Mouse (Mus musculus): ENCODE data around the gene Wdr86. TPM values are rescaled to one million over a fixed set of nuclear protein-coding genes. Genes with fewer than 3 reads are reported as not detected.

Wdr86 gene
- total RNA-seq (2012; rRNA removed): 2.5 and 9.5 TPM in 2 replicates

DNA sequence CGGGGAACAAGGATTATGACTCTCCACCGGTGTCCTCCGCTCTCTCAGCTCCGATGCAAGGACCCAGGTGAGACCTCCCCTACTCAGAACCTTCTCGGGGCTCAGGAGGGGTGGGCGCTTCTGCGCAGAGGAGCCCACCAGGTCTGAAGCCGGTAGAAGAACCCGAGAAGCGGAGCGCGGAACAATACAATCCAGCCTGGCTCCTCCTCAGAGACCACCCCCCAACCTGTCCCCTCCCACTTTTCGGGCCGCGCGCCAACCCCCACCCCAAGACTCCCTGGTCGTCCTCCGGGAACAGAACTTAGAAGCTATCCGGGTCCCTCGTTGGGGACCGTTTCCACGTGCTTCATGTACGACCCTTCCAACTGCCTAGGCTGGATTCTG is at the start of gene Wdr86:
Gene Wdr86 (minus strand): TSS at position 240 of the 384 bp plus-strand sequence.
- Histone ChIP-seq H3K36me3 (ENCODE audit: control insufficient read depth, insufficient read depth, low read length, poor library complexity, severe bottlenecking) (no peaks in the 10 kb centered on the region), H3K27ac (ENCODE audit: insufficient read depth, low read depth, low read length, poor library complexity, severe bottlenecking) (no peak within 1 kb of the TSS), H3K4me3 (ENCODE audit: insufficient read depth in 1 of 2, low read depth in 1 of 2, low read length in 2 of 2, poor library complexity in 1 of 2, severe bottlenecking in 1 of 2) (peak within 1 kb of the TSS; percentile 73 to 76), H3K9me3 (ENCODE audit: control insufficient read depth, insufficient read depth, low read depth, low read length) (no peaks in the 10 kb centered on the region), H3K9ac (ENCODE audit: insufficient read depth, low read depth, low read length, poor library complexity, severe bottlenecking) (peak within 1 kb of the TSS; percentile 58), H3K4me1 (ENCODE audit: control insufficient read depth in 2 of 2, insufficient read depth in 2 of 2, low read length in 2 of 2, poor library complexity in 1 of 2) (peaks cover 7 to 26% of the 10 kb centered on the region in 2 experiments)
- no peak for DNase-seq (ENCODE audit: low read depth, low spot score)
- in situ Hi-C loops (cut with MboI; ENCODE audit: low sequenced_read_pairs in 2 of 2, unreplicated experiment in 2 of 2): no loop called here
- TF ChIP-seq MAFK (IDR thresholded peaks at IDR 0.05; ENCODE audit: insufficient read depth, low read depth, low read length) (no peak), HCFC1 (IDR thresholded peaks at IDR 0.05; ENCODE audit: borderline replicate concordance, insufficient read depth, low read length) (no peak), ZC3H11A (IDR thresholded peaks at IDR 0.05; ENCODE audit: borderline replicate concordance, low read depth, low read length) (no peak), CHD2 (IDR thresholded peaks at IDR 0.05; ENCODE audit: low read depth, low read length) (no peak), ZNF384 (IDR thresholded peaks at IDR 0.05; ENCODE audit: low read depth, low read length) (no peak)

DNA sequence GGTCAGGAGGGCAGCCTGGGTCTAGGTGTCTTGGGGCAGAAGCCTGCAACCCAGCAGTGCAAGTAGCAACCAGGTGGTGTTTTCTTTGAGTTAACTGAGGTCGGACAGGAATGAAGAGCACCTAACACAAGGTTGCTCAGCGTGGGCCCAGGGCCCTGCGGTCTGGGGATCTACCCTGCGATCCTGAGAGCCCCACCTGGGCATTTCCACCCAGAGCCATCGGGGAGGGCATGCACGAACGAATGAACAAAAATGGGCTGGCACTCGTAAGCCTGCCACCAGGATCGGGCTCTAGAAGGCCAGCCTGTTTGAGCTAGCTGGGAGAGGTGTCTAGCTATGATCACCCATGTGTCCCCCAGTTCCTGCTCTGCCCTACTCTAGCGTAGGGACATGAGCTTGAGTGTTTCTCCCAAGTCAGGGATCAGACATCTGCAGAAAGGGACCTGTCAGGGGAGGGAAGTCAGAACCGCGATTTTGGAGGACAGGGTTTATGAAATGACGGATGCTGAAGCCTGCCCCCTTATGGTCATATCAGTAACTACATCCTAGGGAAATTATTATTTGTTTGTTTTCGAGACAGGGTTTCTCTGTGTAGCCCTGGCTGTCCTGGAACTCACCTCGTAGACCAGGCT is 49.5 kb upstream of the Wdr86 start:
- TF ChIP-seq ZNF384 (IDR thresholded peaks at IDR 0.05; ENCODE audit: low read depth, low read length) (no peak), ZC3H11A (IDR thresholded peaks at IDR 0.05; ENCODE audit: borderline replicate concordance, low read depth, low read length) (no peak), MAFK (IDR thresholded peaks at IDR 0.05; ENCODE audit: insufficient read depth, low read depth, low read length) (no peak), HCFC1 (IDR thresholded peaks at IDR 0.05; ENCODE audit: borderline replicate concordance, insufficient read depth, low read length) (no peak), CHD2 (IDR thresholded peaks at IDR 0.05; ENCODE audit: low read depth, low read length) (no peak)
- peaks cover 2 to 6% of the 10 kb centered on the region in 2 experiments; a peak in 2 of 4 replicates for H3K4me1 ChIP-seq (ENCODE audit: control insufficient read depth in 2 of 2, insufficient read depth in 2 of 2, low read length in 2 of 2, poor library complexity in 1 of 2)
- H3K4me3 ChIP-seq (ENCODE audit: insufficient read depth in 1 of 2, low read depth in 1 of 2, low read length in 2 of 2, poor library complexity in 1 of 2, severe bottlenecking in 1 of 2): peak overlapping the region in 1 of 2 experiments; percentile 17; a peak in 1 of 4 replicates
- H3K36me3 ChIP-seq (ENCODE audit: control insufficient read depth, insufficient read depth, low read length, poor library complexity, severe bottlenecking): no peaks in the 10 kb centered on the region
- DNase-seq (ENCODE audit: low read depth, low spot score): no peak
- no peak overlapping the region for H3K27ac ChIP-seq (ENCODE audit: insufficient read depth, low read depth, low read length, poor library complexity, severe bottlenecking)
- in situ Hi-C loops (cut with MboI; ENCODE audit: low sequenced_read_pairs in 2 of 2, unreplicated experiment in 2 of 2): no loop called here
- H3K9ac ChIP-seq (ENCODE audit: insufficient read depth, low read depth, low read length, poor library complexity, severe bottlenecking): no peak overlapping the region
- H3K9me3 ChIP-seq (ENCODE audit: control insufficient read depth, insufficient read depth, low read depth, low read length): no peaks in the 10 kb centered on the region

DNA sequence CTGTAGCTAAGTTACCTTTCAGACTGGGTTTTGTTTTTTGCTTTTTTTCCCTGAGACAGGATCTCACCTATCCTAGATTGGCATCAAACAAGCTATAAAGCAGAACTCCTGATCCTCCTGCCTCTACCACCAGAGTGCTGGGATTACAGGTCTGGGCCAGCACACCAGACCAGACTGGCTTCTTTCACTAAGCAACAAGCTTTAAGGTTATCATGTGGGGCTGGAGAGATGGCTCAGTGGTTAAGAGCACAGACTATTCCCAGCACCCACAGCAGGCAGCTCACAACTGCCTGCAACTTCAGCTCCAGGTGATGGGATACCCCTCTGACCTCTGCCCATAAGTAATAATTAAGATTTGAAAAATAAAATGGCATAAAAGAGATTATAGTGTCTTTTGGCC is 48.8 kb upstream of the Wdr86 start:
- H3K36me3 ChIP-seq (ENCODE audit: control insufficient read depth, insufficient read depth, low read length, poor library complexity, severe bottlenecking): no peaks in the 10 kb centered on the region

DNA sequence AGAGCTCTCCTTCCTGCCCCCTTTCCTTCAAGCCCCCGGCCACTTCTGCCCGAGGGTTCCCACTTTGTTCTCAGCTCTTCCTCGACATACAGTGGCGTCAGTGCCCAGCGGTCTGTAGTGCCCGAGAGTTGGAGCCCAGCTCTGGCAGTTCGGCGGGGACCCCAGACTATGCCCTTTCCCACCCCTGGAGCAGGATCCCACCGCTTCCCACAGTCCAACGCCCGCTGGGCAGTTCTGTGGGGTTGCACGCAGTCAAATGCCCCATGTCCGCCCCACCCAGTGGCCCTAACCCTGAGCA is 48.3 kb upstream of the Wdr86 start:
- DNase-seq (ENCODE audit: low read depth, low spot score): no peak
- H3K4me1 ChIP-seq (ENCODE audit: control insufficient read depth in 2 of 2, insufficient read depth in 2 of 2, low read length in 2 of 2, poor library complexity in 1 of 2): peaks cover 2 to 6% of the 10 kb centered on the region in 2 experiments; a peak in 2 of 4 replicates
- H3K4me3 ChIP-seq (ENCODE audit: insufficient read depth in 1 of 2, low read depth in 1 of 2, low read length in 2 of 2, poor library complexity in 1 of 2, severe bottlenecking in 1 of 2): peak overlapping the region; percentile 50 to 51
- no peaks in the 10 kb centered on the region for H3K9me3 ChIP-seq (ENCODE audit: control insufficient read depth, insufficient read depth, low read depth, low read length)
- H3K36me3 ChIP-seq (ENCODE audit: control insufficient read depth, insufficient read depth, low read length, poor library complexity, severe bottlenecking): no peaks in the 10 kb centered on the region
- no peak overlapping the region for H3K27ac ChIP-seq (ENCODE audit: insufficient read depth, low read depth, low read length, poor library complexity, severe bottlenecking)
- in situ Hi-C loops (cut with MboI; ENCODE audit: low sequenced_read_pairs in 2 of 2, unreplicated experiment in 2 of 2): no loop called here
- H3K9ac ChIP-seq (ENCODE audit: insufficient read depth, low read depth, low read length, poor library complexity, severe bottlenecking): peak overlapping the region; percentile 18
- TF ChIP-seq ZC3H11A (IDR thresholded peaks at IDR 0.05; ENCODE audit: borderline replicate concordance, low read depth, low read length): no peak
- TF ChIP-seq CHD2 (IDR thresholded peaks at IDR 0.05; ENCODE audit: low read depth, low read length): no peak
- TF ChIP-seq MAFK (IDR thresholded peaks at IDR 0.05; ENCODE audit: insufficient read depth, low read depth, low read length): no peak
- TF ChIP-seq HCFC1 (IDR thresholded peaks at IDR 0.05; ENCODE audit: borderline replicate concordance, insufficient read depth, low read length): no peak
- no peak for TF ChIP-seq ZNF384 (IDR thresholded peaks at IDR 0.05; ENCODE audit: low read depth, low read length)

More for the DNA sequence above, 48.8 kb upstream of the Wdr86 start:
- Histone ChIP-seq H3K27ac (ENCODE audit: insufficient read depth, low read depth, low read length, poor library complexity, severe bottlenecking) (no peak overlapping the region), H3K4me1 (ENCODE audit: control insufficient read depth in 2 of 2, insufficient read depth in 2 of 2, low read length in 2 of 2, poor library complexity in 1 of 2) (peaks cover 2 to 6% of the 10 kb centered on the region in 2 experiments; a peak in 2 of 4 replicates), H3K9me3 (ENCODE audit: control insufficient read depth, insufficient read depth, low read depth, low read length) (no peaks in the 10 kb centered on the region), H3K4me3 (ENCODE audit: insufficient read depth in 1 of 2, low read depth in 1 of 2, low read length in 2 of 2, poor library complexity in 1 of 2, severe bottlenecking in 1 of 2) (no peak overlapping the region), H3K9ac (ENCODE audit: insufficient read depth, low read depth, low read length, poor library complexity, severe bottlenecking) (no peak overlapping the region)
- TF ChIP-seq ZNF384 (IDR thresholded peaks at IDR 0.05; ENCODE audit: low read depth, low read length) (no peak), HCFC1 (IDR thresholded peaks at IDR 0.05; ENCODE audit: borderline replicate concordance, insufficient read depth, low read length) (no peak), CHD2 (IDR thresholded peaks at IDR 0.05; ENCODE audit: low read depth, low read length) (no peak), MAFK (IDR thresholded peaks at IDR 0.05; ENCODE audit: insufficient read depth, low read depth, low read length) (no peak)
- in situ Hi-C loops (cut with MboI; ENCODE audit: low sequenced_read_pairs in 2 of 2, unreplicated experiment in 2 of 2): no loop called here
- no peak for DNase-seq (ENCODE audit: low read depth, low spot score)
